21 mouse cellular contexts compared by ENCODE assay signal in the genomic region with DNA sequence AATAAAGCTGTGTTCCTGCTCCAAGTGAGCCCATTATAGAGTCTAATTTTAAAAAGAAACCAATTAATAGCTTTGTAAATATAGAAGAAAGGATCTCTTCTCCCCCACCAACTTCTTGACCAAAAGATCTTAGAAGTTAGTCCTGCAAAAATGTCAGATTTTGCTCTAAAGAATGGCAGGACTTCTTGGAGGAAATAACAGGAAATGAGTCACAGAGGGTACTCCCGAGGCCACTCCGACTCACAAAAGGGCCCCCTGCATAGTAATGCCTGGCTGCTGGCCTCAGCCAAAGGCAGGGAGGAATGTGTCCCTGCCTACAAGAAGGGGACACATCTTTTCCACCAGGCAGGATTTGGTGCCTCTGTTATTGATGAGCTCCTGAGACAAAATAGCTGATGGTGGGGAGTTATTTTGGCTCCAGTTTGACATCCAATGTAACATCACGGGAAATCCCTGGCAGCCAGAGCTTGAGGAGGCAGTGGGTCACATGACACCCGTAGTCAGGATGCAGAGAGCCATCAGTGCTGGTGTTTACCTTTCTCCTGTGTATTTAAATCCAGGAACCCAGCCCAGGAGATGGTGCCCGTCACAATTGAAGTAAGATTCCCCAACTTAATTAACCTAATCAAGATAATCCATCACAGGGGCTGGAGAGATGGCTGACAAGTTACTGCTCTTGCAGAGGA. TPM values are rescaled to one million over a fixed set of nuclear protein-coding genes. Genes with fewer than 3 reads are reported as not detected.
"Had no signal": no experiment of that assay in that cellular context is flagged by ENCODE, and none has a peak within 500 bp of the region (broad histone marks: within the 10 kb centered on the region; RNA-seq: fewer than 3 reads in every experiment).

No protein-coding gene starts in this region.

- H3K27me3 ChIP-seq: liver, embryonic 13.5 days; midbrain, embryonic 13.5 days had no signal

- DNase-seq: kidney, adult 9 months; kidney, postnatal 14 days; kidney, postnatal 4 days; layer of hippocampus, adult 9-11 months; liver, embryonic 13.5 days; lung, adult 2 months; lung, postnatal 14 days; thymus, adult 2 months; thymus, postnatal 14 days; thymus, postnatal 4 days had no signal

- ATAC-seq: midbrain, embryonic 13.5 days; midbrain, embryonic 16.5 days had no signal

- H3K36me3 ChIP-seq: liver, embryonic 13.5 days; midbrain, embryonic 10.5 days; midbrain, embryonic 13.5 days had no signal

- H3K27ac ChIP-seq: left cerebral cortex, adult 2 months; liver, embryonic 13.5 days; midbrain, embryonic 10.5 days; midbrain, embryonic 13.5 days; stomach, postnatal 0 days had no signal

- H3K4me3 ChIP-seq: left cerebral cortex, adult 2 months; liver, embryonic 13.5 days; megakaryocyte, embryonic 14.5 days; midbrain, embryonic 10.5 days; midbrain, embryonic 13.5 days had no signal

RNA-seq across cellular contexts. Expression of a gene that starts 22.1 kb away (rescaled TPM):
- total RNA-seq: layer of hippocampus, adult 18-20 months; layer of hippocampus, postnatal 25 days; liver, adult 2 months; monocyte, adult 5-6 weeks had no signal
- polyA plus RNA-seq: liver, adult 2 months; midbrain, embryonic 16.5 days; stomach, embryonic 14.5 days; stomach, postnatal 0 days had no signal
